In genomic region chr6:146674881-146675536, GRCm38 (mm10) we compare ENCODE assay signal across 10 mouse cellular contexts. TPM values are rescaled to one million over a fixed set of nuclear protein-coding genes. Genes with fewer than 3 reads are reported as not detected.
DNase-seq lines count a peak whose midpoint lies in the region; ATAC-seq and TF ChIP-seq lines count a peak whose summit lies in the region.
"Had no signal": no experiment of that assay in that cellular context is flagged by ENCODE, and none has a peak within 500 bp of the region (broad histone marks: within the 10 kb centered on the region; RNA-seq: fewer than 3 reads in every experiment).

No protein-coding gene starts in this region.

- TF ChIP-seq POLR2A in embryonic fibroblast, embryonic 13.5 days (IDR thresholded peaks at IDR 0.05; ENCODE audit: low read depth, low read length), result no peak

- no peak overlapping the region for H3K4me2 ChIP-seq in forebrain, embryonic 12.5 days
- H3K4me2 ChIP-seq: midbrain, embryonic 12.5 days had no signal

- WGBS in heart, embryonic 10.5 days, result 22% methylated on average over 4 of the region's 4 CpGs
- WGBS in forebrain, embryonic 12.5 days, result 82% methylated on average over 4 of the region's 4 CpGs

- ATAC-seq in forebrain, embryonic 12.5 days (ENCODE audit: low FRiP score), result no peak

- no peak overlapping the region for H3K9ac ChIP-seq in forebrain, embryonic 12.5 days
- H3K9ac ChIP-seq: midbrain, embryonic 12.5 days had no signal

- peak overlapping the region; percentile 86 for H3K27ac ChIP-seq in heart, embryonic 10.5 days
- peak overlapping the region; percentile 60 for H3K27ac ChIP-seq in embryonic fibroblast, embryonic 13.5 days (ENCODE audit: insufficient read depth, low read length)
- H3K27ac ChIP-seq in forebrain, embryonic 12.5 days, result no peak overlapping the region
- H3K27ac ChIP-seq: midbrain, embryonic 12.5 days had no signal

- H3K4me3 ChIP-seq in heart, embryonic 10.5 days, result no peak overlapping the region
- H3K4me3 ChIP-seq in embryonic fibroblast, embryonic 13.5 days (ENCODE audit: insufficient read depth, low read length), result no peak overlapping the region
- no peak overlapping the region for H3K4me3 ChIP-seq in forebrain, embryonic 12.5 days (replicated peaks)
- H3K4me3 ChIP-seq: midbrain, embryonic 12.5 days had no signal

- no peaks in the 10 kb centered on the region; the same call in 1 of the 2 replicates for H3K36me3 ChIP-seq in heart, embryonic 10.5 days
- H3K36me3 ChIP-seq in forebrain, embryonic 12.5 days (replicated peaks), result no peaks in the 10 kb centered on the region
- H3K36me3 ChIP-seq: midbrain, embryonic 12.5 days had no signal

- no peaks in the 10 kb centered on the region for H3K27me3 ChIP-seq in heart, embryonic 10.5 days (ENCODE audit: insufficient read depth, poor library complexity, severe bottlenecking)
- no peaks in the 10 kb centered on the region for H3K27me3 ChIP-seq in forebrain, embryonic 12.5 days
- H3K27me3 ChIP-seq: midbrain, embryonic 12.5 days had no signal

- peak; percentile 82 for DNase-seq in heart, embryonic 10.5 days (ENCODE audit: low spot score)
- no peak for DNase-seq in heart, adult 8-10 months (ENCODE audit: low spot score)
- peak; percentile 90 for DNase-seq in 416B (ENCODE audit: low read depth)
- DNase-seq in lung, postnatal 36 days, result peak; percentile 48
- DNase-seq in right cerebral cortex, adult 18-20 months, result no peak
- no peak for DNase-seq in gastrocnemius, postnatal 4 days (ENCODE audit: low spot score in 2 of 2)
- DNase-seq: adrenal gland, postnatal 36 days had no signal

- H3K9me3 ChIP-seq in heart, embryonic 10.5 days, result peaks cover 11% of the 10 kb centered on the region
- 0 out of 2 replicates have a peak, but pooled peaks cover 3% of the 10 kb centered on the region for H3K9me3 ChIP-seq in forebrain, embryonic 12.5 days

- TF ChIP-seq CTCF in embryonic fibroblast, embryonic 13.5 days (IDR thresholded peaks at IDR 0.05; ENCODE audit: borderline replicate concordance, insufficient read depth, low read length), result no peak

- H3K4me1 ChIP-seq in heart, embryonic 10.5 days, result peaks cover 62% of the 10 kb centered on the region
- H3K4me1 ChIP-seq in embryonic fibroblast, embryonic 13.5 days (ENCODE audit: control insufficient read depth, insufficient read depth, low read length), result peaks cover 10% of the 10 kb centered on the region; the same call in 1 of the 2 replicates
- H3K4me1 ChIP-seq in forebrain, embryonic 12.5 days, result no peaks in the 10 kb centered on the region
- H3K4me1 ChIP-seq: midbrain, embryonic 12.5 days had no signal

RNA-seq across cellular contexts. Expression of gene Tm7sf3, which starts 32.4 kb away (rescaled TPM):
- 38.3 and 46.9 TPM in 2 replicates for polyA plus RNA-seq in heart, embryonic 10.5 days (2016; fragmentation: Nextera tagmentation; extraction: Ambion mirVana)
- total RNA-seq in heart, adult 8-10 months (2022), result 10 to 100 TPM; 15.7 to 16.7 (median 15.9) TPM
- polyA plus RNA-seq in embryonic fibroblast, embryonic 13.5 days (2011; ENCODE audit: insufficient read length, low read depth, missing spikeins), result 50.5 and 61.6 TPM in 2 replicates
- total RNA-seq in gastrocnemius, postnatal 4 days (2021), result 10 to 100 TPM; 25.0 to 29.1 TPM
- 26.0 and 29.6 TPM in 2 replicates for polyA plus RNA-seq in forebrain, embryonic 12.5 days (2016; fragmentation: Nextera tagmentation; extraction: Ambion mirVana)

RNA-seq across cellular contexts. Expression of gene Med21, which starts 32.7 kb away (rescaled TPM):
- 123 and 129 TPM in 2 replicates for polyA plus RNA-seq in heart, embryonic 10.5 days (2016; fragmentation: Nextera tagmentation; extraction: Ambion mirVana)
- total RNA-seq in heart, adult 8-10 months (2022), result 10 to 100 TPM; 48.4 to 55.5 (median 49.6) TPM
- polyA plus RNA-seq in embryonic fibroblast, embryonic 13.5 days (2011; ENCODE audit: insufficient read length, low read depth, missing spikeins), result 74.6 and 82.0 TPM in 2 replicates
- total RNA-seq in gastrocnemius, postnatal 4 days (2021), result 10 to 100 TPM; 50.4 to 53.9 TPM
- polyA plus RNA-seq in forebrain, embryonic 12.5 days (2016; fragmentation: Nextera tagmentation; extraction: Ambion mirVana), result 117 and 125 TPM in 2 replicates

RNA-seq across cellular contexts. Expression of gene Stk38l, which starts 49.8 kb away (rescaled TPM):
- 31.7 and 40.6 TPM in 2 replicates for polyA plus RNA-seq in heart, embryonic 10.5 days (2016; fragmentation: Nextera tagmentation; extraction: Ambion mirVana)
- total RNA-seq in heart, adult 8-10 months (2022), result 10 to 100 TPM; 12.6 to 13.9 (median 13.2) TPM
- polyA plus RNA-seq in embryonic fibroblast, embryonic 13.5 days (2011; ENCODE audit: insufficient read length, low read depth, missing spikeins), result 24.3 and 25.7 TPM in 2 replicates
- total RNA-seq in gastrocnemius, postnatal 4 days (2021), result 10 to 100 TPM; 10.7 to 11.9 TPM
- 17.6 TPM in 2 replicates for polyA plus RNA-seq in forebrain, embryonic 12.5 days (2016; fragmentation: Nextera tagmentation; extraction: Ambion mirVana)

Comparison
In these comparisons a context has a peak if more than half of its experiments do, and no peak if none do; other contexts are left out.
1. DNase-seq: peak in heart, embryonic 10.5 days (single experiment), 416B (single experiment) and lung, postnatal 36 days (single experiment); none in heart, adult 8-10 months (single experiment), right cerebral cortex, adult 18-20 months (single experiment) and gastrocnemius, postnatal 4 days (0 of 2).